Mouse (Mus musculus) adrenal gland (tissue): ENCODE data around the gene Mtss1l.

Source experiments
- intact Hi-C: fragments of 180-260 bp; cut with DNase I; formaldehyde crosslinking; loops from one replicate; pipeline ENCODE4 v1.15.1; 2025
- long read RNA-seq, 2 experiments: library from polyadenylated mRNA; unstranded; transcript quantifications; one replicate each; pipeline ENCODE4 v2.0.0; 2020; ENCODE audit warnings: borderline replicate concordance in 1 of 2; ENCODE audit not compliant: insufficient replicate concordance in 1 of 2

Mtss1l gene
- long read RNA-seq, experiment 1, partial matches to known transcripts: 0 of 2 reads
- long read RNA-seq, experiment 1, other reads (novel, unspliced or antisense): 2 of 2 reads
- long read RNA-seq, experiment 2, partial matches to known transcripts: 1 of 3 reads
- long read RNA-seq, experiment 2, other reads (novel, unspliced or antisense): 2 of 3 reads

DNA sequence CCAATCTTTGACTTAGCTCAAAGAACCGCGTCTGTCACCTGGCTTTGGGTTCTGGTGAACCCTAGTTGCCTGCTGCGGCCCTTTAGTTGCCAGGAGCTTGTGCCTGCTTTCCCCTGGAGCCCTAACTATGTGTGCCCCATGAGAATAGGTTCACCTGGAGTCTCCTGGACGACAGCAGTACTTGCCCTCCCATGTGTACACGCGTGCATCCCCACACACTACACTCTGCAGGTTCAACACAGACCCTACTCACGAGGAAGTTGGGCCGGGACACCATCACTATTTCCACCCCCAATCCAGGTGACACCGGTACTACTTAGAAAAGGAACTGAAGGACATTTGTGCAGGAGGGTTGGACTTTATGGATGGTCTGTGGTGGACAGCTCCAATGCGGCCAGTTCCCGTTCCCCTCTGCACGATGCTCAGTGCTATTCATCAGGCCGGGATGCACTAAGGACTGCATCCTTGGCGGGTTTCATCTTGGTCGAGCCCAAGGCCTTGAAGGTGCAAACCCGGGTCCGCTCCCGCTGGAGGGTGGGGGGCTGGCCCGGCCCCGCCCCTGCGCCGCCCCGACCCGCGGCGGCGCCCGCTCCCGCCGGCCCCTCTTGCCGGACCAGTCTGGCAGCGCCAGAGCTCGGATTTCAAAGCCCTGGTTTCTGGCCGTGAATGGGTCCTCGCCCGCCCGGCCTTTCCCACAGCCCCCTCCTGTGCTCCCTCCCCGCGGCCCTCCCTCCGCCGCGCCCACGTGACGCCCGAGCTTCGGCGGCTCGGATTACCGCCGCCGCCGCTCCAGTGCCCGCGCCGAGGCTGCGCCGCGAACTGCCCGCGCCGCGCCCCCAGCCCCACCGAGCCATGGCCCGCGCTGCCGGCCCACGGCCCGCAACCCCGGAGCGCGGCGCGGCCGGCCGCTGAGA, at the start of gene Mtss1l:
Gene Mtss1l, plus strand, starts transcription at position 792 of the 914 bp plus-strand sequence.
- intact Hi-C loops: no loop called here

DNA sequence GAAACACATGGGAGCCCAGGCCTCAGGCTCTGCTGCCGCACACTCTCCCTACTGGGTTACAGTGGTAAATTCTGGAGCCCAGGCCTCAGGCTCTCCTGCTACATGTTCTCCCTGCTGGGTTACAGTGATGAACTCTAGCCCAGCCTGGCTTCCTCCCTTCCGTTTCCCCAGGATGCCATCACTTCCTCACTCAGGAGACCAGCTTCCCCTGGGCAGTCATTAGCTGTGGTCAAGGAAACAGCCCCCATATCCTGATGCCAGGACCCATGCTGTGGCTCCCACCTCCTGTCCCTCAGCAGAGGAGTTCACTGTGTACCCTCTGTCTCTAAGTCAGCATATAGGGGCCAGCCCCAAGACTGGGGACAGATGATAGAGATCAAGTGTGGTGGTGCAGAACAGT, 49.1 kb upstream of the Mtss1l start:
- intact Hi-C loops: no loop called here

DNA sequence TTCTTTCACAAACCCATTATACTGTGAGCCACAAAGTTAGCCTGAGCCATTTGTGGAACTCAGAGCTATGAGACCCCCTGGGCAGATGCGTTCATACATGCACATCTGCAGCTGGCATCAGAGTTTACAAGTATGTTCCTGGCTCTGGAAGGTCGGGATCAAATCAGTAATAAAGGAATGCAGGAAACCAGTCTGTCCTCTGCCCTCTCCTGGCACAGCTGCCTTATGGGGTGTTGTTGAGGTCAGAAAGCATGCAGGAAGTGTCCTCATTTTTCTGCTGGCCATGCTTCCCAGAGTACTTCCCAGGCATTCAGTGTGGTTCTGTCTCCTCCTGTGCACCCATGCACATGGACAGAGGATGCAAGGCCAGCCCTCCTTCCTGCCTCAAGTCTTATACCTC, 48.1 kb upstream of the Mtss1l start:
- intact Hi-C loops: no loop called here

DNA sequence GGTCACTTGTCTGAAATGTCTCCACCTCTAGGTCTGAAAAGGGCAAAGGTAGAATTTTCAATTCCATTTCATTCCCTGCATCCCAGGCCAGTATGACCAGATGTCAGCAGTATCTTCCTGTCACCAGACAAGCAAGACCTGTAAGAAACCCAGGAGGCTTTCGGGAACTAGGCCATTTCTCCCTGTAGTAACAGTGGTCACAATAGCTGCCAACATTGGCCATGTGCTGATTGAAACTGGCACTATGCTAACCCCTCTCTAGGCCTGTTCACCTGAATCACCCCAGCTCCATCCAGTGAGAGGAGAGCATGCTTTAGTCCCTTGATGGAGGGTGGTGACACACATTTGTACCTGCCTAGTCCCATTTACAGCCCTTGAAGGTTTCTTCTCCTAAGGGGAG, 46.7 kb upstream of the Mtss1l start:
- intact Hi-C loops: no loop called here

DNA sequence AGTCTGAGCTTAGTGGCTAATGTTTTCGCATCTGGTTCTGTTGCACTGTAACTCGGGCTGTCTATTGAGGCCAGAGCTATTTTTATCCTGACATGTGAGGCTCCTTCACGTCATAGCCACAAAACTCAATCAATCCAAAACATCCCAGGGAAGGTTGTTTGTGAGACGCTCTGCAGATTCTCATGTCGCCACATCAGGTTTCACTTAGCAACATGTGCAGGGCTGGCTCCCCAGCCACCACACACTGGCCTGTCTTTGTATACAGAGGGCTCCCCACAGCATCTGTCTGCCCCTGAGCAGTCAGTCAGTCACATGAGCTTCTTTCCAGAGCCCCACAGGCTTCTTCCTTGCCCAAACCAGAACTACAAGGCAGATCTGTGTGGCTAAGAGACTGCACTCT, 44.6 kb upstream of the Mtss1l start:
- intact Hi-C loops: no loop called here

DNA sequence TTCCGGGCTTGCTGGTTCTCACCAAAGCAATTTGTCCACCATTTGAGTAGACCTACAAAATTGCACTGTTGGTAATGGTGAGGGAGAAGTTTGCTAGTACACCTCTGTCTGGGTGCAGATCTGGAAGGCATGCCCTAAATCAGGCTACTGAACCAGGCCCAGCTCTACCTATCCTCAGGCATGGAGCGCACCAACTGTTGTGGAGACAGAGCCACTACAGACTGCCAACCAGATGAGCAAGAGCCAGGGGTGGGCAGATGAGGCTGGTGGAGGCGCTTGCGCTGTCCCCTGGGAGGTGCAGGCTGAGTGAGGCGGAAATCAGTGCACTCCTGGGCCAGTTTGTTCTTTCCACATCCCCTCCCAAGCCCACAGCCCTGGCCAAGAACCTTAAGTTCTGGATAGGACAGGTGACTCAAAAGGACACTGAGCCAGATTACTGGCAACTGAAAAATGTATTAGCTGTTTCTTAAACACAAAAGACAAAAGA, 44.1 kb upstream of the Mtss1l start:
- intact Hi-C loops: no loop called here

DNA sequence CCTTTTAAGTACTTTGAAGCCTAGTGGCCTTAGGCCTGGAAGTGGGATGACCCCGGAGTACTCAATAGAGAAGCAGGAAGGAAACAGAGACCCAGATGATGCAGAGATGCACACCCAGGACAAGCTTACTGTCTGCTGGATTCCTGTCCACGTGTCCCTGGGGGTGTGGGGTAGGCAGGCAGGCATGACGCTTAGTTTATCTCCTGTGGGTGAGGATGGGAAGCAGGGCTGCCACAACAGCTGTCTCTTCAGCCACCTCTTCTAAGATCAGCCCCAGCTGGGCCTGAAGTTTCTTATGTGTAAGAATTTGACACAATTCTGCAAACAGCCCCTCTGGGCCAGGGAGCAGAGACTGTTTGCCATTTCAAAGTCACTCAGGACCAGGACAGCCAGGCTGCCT, 42.3 kb upstream of the Mtss1l start:
- intact Hi-C loops: no loop called here

DNA sequence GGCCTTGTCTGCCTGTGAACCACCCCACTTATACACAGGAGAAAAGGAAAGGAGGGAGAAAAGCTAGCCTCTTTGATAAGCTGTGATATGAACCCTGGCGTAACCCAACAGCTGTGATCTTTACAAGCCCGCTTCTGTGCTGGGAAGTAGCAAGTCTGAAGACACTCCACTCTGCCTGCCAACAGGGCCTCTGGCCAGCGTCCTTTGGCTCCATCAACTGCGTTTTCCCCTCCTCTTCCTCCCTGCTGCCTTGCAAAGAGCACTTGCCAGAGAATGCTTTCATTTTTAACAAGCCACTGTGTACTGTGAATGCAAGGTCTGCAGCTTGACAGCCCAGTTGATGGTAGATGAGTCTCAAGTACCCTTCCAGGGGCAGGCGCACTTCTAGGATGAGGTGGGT, 33.5 kb upstream of the Mtss1l start:
- intact Hi-C loops: no loop called here

DNA sequence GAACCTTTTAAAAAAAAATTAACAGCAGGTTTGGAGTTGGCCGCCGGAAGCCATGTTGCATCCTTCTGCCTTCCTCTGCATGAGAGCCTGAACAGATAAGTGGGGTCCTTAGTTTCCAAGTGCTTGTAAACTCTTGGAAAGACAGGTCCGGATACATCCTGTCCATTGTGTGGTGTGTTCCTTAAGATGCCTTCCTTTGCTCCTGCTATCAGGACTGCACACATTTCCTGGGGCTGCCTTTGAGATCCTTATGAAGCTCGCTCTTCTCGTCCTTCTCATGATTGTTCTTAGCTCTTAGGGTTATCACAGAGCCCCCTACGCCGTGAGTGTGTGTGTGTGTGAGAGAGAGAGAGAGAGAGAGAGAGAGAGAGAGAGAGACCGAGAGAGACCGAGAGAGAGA, 31.3 kb upstream of the Mtss1l start:
- intact Hi-C loops: no loop called here

DNA sequence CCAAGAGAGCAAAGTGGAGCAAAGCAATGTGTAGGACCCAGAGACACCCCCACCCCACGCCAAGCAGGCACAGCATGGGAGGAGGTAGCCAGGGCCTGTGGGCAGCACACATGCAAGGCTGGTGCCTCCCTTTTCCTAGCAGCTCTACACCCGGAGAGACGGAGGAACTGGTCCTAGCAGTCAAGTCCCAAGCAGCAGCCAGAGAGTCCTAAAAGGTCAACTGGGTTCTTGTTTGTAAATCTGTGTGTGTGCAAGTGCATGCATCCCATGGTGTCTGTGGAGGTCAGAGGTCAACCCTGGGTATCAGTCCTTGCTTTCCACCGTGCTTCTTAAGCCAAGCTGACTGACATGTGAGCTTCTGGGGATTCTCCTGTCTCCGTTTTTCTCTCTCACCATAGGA, 27.1 kb upstream of the Mtss1l start:
- intact Hi-C loops: no loop called here

DNA sequence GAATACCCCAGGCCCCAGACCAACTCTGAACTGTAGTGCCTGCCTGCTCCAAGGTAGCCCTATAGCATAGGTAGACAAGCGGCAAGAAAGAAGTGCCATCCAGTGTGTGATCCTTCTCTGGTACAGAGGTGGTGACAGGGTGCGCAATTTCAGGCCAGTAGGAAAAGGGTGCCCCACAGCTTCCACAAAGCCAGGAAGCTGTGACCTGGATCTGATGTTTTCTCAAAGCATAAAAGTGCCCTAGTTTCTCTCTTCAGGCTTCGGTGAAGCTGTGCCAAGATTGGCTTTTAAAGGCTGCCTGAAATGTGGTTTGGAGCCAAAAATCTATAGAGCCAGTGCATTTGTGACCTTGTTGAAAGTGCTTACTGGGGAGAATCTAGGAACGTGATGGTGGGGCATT, 26.4 kb upstream of the Mtss1l start:
- intact Hi-C loops: no loop called here

DNA sequence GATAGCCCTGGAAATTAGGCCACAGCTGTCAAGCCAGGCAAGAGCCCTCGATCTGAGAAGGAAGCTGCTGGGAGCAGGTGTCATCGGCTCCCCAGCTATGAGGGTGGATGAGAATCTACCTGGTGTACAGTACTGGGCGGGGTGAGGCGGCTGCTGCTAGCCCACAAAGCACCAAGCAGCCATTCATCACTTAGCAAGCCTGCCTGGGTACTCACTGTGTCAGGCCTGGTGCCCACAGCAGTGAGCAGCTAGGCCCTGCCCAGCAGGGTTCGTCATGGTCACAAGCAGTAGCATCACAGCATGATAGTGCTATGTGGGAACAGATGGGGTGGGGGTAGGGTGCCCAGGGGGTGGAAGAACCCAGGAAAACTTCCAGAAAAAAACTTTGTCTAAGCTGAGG, 25.8 kb upstream of the Mtss1l start:
- intact Hi-C loops: no loop called here

DNA sequence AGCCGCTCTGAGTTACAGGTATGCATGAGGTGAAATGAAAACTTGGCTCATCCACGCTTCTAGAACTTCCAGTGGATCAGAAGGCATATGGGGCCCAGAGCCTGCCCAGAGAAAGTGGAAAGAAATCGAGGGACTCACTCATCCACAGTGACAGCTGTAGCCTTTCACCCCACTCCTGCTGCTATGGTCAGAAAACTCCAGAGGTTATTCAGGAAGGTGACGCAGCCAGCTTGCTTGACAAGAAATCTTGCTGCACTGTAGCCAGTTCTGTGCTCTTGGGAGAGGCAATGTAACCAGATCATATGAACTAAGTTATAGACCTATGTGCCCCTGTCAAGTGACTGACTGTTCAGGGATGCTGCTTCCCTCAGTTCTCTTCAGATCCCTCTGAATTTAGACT, 25.2 kb upstream of the Mtss1l start:
- intact Hi-C loops: no loop called here

DNA sequence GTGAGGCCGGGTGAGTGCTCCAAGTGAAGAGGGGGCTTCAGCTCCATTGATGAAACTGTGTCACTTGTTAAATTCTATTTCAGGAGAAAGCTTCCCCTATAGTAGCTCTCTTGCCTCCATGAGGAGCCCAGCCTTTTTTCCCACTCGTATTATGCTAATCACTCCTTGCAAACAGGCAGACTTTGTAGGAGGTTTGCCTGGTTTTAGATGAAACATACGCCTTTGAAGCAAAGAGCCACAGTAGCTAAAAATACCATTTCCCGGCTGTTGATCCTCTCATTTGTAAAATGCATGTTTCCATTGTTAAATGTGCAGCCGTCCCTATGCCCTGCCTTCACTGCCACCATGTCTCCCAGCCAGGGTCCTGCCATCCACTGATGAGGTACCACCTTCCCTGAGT, 23.7 kb upstream of the Mtss1l start:
- intact Hi-C loops: no loop called here

DNA sequence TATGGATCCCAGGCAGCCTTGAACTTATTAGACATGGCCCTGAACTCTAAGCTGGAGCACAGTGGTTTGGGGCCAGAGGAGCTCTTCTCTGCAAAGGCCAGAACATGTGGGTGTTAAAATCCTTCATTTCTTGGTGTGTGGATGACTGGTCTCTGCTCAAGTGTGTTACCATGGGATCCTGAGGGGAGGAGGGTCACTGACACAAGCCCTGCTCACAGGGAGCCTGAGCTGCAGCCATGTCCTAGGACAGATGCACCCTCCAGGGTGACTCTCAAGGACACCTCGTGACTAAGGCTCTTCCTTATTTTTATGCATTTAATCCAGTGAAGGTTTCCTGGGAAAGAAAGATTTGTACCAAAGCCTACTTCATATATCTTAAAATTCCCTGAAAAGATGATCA, 23.2 kb upstream of the Mtss1l start:
- intact Hi-C loops: no loop called here

DNA sequence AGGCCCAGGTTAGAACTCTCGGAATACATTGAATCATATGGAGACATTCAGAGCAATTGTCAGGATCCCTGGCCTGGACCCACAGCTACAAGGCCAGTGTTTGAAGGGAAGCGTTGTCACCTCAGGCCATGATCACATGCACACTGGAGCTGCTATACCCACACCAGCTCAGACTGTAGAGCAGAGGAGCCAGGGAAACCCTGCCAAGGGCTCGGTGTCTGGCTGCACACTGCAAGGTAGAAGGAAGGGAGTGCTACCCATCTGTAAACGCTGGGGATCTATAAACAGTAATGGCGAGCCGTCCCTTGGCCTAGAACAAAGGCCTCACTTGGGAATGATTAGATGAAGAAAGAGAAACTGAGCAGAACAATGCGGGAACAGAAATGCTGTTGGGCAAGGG, 21.8 kb upstream of the Mtss1l start:
- intact Hi-C loops: no loop called here

DNA sequence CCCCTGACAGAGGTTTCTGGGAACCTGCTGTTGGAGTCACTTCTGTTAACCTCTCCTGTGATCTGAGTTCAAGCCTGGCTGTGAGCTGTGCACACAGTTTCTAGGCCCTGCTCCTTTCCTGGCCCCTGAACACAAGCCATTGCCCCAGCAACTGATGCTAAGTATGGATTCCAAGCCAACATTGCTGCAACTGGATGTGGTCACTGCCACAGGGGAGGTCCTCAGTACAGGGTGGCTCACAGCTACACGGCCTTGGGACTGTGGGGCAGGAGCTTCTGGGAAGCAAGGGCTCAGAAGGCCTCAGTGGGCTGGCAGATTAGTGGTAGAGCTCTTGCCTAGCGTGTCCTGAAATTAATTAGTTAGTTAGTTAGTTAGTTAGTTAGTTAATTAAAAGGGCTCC, 20.7 kb upstream of the Mtss1l start:
- intact Hi-C loops: no loop called here

DNA sequence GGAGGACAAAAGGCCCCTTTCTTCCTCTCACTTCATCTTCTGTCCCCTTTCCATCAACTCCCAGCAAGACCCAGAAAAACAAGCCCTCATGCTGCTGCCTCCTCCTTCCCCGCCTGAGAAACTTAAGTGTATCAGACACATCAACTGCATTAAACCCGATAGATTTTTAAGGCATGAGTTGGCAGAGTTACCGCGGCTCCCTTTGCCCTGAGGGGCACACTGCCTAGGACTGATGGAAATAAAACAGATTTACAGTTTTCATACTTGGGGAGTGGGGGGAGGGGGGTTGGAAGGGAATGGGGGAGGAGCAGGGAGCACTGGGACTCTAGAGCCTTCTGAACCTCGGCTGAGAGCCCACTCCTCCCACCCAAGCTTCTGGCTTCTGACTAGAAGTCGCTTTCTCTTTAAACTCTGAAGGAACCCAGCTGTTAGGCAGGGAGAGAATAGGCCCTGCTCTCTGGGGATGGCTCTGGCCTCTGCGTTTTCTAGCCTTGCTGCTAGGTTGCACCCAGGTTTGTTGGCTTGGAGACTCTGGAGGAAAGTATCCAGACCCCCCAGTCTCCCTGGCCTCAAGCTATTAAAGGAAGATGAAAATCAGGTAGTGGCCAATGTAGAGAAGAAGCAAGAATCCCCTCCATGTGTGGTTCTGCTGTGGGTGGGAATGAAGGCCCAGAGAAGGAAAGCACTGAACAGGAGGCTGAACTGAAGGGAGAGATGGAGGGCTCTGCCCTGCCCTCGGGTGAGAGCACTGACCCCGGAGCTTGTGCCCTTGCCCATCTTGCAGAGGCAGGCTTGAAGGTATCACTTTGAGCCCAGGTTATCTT, 18.4 kb upstream of the Mtss1l start:
- intact Hi-C loops: no loop called here

DNA sequence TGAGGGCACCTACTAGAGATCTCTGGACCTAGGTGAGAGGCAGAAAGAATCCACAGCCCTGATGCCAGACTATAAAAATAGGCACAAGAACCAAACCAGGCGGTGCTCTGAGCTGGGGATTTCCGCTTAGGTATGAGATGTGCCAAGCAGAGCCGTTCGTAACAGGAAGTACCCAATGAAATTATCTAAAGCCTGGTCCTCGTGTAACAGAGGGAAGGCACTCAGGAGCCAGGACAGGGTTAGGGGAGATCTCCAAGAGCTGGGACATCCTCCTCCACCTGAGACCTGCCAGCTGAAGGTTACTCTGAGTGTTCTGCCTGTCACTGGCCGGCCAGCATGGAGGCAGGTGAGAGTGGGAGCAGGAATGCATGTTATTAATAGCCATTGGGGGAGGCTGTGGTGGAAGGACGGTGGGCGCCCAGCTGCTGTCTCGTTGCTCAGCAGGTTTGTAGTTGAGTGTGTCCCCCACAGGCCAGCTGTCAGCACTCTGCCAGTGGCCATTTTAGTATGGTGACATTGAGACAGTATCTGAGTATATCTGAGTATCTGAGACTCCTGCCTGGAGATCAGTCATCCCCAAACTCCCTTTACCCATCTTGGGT, 17.7 kb upstream of the Mtss1l start:
- intact Hi-C loops: no loop called here

DNA sequence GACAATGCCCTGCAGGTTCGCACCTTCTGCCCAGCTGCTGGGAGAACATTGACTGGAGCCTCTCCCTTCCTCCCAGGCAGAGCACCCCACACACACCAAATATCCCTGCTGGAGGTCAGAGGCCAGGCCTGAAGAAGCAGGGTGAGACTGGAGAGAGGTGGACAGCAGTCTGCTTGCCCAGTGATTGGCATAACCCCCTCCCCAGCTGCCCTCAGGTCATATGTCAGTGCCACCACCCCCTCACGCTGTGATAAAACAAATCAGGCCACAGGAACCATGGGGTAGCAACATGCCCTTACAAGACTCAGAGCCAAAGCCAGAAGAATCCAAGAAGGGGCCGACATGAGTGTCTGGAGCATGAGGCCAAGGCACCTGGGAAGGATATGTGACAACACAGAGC, 17.2 kb upstream of the Mtss1l start:
- intact Hi-C loops: no loop called here

DNA sequence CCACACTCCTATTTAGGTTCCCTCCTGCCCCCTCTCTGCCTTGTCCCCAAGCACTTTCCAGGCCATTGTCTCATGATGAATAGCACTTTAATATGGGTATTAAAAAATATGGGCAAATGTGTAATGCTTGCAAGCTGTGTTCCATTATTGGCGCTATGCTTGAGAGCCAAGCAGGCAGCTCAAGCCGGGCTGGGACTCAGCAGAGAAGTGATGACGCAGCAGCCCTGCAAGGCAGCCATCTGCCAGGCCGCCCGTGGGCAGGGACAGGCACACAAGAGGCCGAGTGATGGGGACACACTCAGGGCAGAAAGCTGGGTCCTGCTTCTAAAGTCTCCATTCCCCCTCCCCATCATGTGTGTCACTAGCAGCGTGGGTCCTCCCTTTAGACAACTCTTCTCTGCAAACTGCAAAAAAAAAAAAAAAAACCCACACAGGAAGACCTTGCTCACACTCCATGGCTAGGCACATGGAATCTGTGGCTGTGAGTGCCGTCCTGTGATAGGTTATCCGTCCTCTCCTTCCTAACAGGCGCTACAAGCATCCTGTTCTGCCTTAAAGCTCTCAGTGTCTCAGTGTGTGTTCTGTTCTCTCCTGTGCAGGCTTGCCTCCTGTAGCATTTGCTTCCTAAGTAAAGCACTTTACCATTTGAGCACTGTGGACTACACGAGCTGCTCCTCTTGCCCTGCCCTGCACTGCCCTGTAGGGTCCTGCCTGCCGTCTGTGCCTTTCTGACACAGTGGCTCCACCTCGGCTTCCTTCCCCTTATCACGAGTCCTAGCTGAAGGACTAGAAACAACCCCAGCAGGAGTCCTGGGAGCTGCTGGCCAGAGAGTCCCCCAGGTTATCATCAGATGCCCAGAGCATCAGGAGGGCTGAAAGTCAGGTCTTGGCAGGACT, 15.6 kb upstream of the Mtss1l start:
- intact Hi-C loops: no loop called here
